Mouse (Mus musculus) C2C12 (cell line): ENCODE results near the gene Prtn3.

ENCODE experiments used
- CEBPB ChIP-seq: IDR thresholded peaks from one replicate; pipeline ENCODE4 v1.6.1; 2011; ENCODE audit warnings: low read depth, mild to moderate bottlenecking, control low read depth, moderate library complexity
- CTCF ChIP-seq: IDR thresholded peaks from one replicate; pipeline ENCODE4 v1.5.1; 2011; ENCODE audit not compliant: control insufficient read depth, insufficient read depth, insufficient read length
- FOSL1 ChIP-seq: IDR thresholded peaks from one replicate; pipeline ENCODE4 v1.8.0; 2011; ENCODE audit warnings: mild to moderate bottlenecking, low read length; ENCODE audit not compliant: poor library complexity, insufficient read depth, severe bottlenecking
- MAX ChIP-seq: IDR thresholded peaks from one replicate; pipeline ENCODE4 v1.6.1; 2011; ENCODE audit warnings: mild to moderate bottlenecking, control low read depth
- MYOG ChIP-seq: IDR thresholded peaks from one replicate; pipeline ENCODE4 v1.6.1; 2011; ENCODE audit not compliant: control insufficient read depth, insufficient read length; ENCODE audit errors: extremely low read depth
- USF1 ChIP-seq: IDR thresholded peaks from one replicate; pipeline ENCODE4 v1.6.1; 2011; ENCODE audit warnings: low read depth, mild to moderate bottlenecking, control low read depth, moderate library complexity

DNA sequence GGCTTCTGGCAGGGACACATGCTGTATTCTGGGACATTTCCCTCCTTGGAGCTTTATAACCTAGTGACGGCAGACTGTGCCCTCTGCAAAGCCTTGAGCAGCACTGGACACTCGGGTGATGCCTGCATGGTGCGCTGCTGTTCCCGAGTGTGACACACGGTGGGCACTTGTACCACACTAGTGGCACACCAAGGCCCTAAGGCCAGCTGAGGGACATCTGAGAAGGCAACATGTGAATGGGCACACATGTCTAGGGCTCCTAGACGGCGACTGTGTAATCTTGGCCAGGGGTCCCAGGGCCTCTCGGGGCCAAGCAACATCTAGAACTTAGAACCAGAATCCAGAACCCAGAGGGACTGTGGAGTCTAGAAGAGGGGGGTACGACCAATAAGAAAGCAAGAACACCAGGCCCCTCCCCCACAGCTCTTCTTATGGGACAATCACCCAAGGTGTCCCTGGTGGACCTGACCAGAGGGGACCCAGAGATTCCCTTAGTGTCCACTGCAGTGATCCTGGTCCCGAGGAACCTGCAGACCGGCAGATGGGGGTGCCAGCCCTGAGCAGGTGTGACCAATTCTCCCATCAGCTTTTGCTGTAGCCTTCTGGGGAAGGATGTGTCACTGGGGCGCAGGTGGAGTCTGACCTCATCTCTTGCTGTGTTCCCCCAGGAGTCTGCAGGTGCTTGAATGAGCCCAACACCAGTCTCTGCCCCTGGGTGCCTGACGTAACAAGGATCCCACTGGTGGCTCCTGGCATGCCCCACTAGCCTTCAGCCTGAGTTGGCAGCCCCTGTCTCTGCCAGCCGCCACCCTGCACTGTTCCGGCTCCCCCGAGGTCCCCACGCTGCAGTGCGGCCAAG, 55.9 kb downstream of the Prtn3 start:
- TF ChIP-seq CTCF (no peak), USF1 (no peak), MAX (no peak), MYOG (no peak), CEBPB (no peak), FOSL1 (no peak)
